Mouse (Mus musculus): ENCODE results near the gene Gm14214. TPM values are rescaled to one million over a fixed set of nuclear protein-coding genes. Genes with fewer than 3 reads are reported as not detected.
A peak's percentile ranks its signal among the peaks of the same experiment; 100 is the strongest.

The Gm14214 gene
- polyA plus RNA-seq, 1 experiment from 2014 or later = not detected

DNA sequence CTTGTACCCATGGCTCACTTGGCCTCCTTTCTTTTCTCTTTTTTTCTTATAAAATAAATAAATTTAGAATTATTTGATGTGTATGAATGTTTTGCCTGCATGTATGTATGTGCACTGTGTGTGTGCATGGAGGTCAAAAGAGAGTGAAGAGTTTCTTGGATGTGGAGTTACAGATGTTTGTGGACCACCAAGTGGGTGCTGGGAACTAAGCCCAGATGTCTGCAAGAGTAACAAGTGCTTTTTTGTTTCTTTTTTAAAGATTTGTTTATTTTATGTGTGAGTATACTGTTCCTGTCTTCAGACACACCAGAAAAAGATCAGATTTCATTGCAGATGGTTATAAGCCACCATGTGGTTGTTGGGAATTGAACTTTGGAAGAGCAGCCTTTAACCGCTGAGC, 33.5 kb upstream of the Gm14214 start:
- no peaks in the 10 kb centered on the region for H3K9me3 ChIP-seq (ENCODE audit: control insufficient read depth, low read length)
- no peak overlapping the region for H3K27ac ChIP-seq
- 88% methylated on average over 1 of the region's 1 CpGs for whole genome bisulfite sequencing
- no peaks in the 10 kb centered on the region for H3K36me3 ChIP-seq (replicated peaks; ENCODE audit: control insufficient read depth, insufficient read depth)
- no peak overlapping the region for H3K4me3 ChIP-seq (replicated peaks; ENCODE audit: low read length)
- no peak overlapping the region for H3K9ac ChIP-seq
- ATAC-seq (ENCODE audit: low FRiP score) (no peak), DNase-seq (ENCODE audit: low spot score) (no peak)
- H3K4me2 ChIP-seq (replicated peaks) = no peak overlapping the region
- H3K27me3 ChIP-seq (ENCODE audit: control insufficient read depth, insufficient read depth, low read length) = no peaks in the 10 kb centered on the region
- no peaks in the 10 kb centered on the region for H3K4me1 ChIP-seq (replicated peaks; ENCODE audit: control insufficient read depth, insufficient read depth, low read length)

DNA sequence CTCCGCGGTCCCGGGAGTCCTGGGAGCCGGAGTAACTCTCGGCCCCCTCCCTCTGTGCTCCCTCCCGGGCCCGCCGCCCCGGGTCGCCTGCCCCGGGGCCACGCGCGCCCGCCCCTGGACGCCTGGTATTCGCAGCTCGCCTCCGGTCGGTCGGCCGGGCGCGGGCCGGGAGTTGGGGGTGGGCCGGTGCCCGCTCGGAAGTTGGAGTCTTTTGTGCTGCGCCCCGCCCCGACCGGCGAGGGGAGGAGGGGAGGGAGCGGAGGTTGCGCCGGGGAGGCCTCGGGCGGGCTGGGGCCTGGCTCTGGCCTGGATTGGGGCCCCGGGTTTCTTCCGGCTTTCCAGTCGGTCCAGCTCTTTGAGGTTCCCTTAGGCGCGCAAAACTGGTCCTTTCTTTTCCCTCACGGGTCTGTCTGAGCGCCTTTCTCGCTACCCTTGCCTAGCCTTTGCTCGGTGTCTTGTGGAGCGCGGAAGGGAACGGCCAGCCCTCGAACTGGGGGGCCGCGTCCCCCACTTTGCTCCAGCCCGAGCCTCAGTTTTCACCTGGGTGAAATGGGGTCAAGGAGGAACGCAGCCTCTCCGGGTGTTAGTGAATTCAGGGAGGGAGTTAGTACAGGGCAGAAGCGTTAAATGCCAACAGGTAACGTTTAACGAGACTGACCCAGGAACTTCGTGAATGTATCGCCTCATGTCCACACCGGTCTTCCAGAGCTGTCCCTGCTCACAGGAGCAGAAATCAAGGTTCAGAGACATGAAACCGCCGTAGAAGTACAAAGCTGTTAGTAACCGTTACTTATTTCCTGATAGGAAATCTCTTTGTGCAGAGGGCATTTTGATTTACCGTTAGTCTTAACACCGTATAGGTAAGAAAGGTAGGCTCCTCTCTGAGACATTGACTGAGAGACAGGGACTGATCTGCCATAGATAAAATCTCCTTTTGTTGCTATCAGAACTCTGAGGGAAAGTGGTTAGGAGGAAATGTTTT, 22.1 kb upstream of the Gm14214 start:
- no peaks in the 10 kb centered on the region for H3K9me3 ChIP-seq (ENCODE audit: control insufficient read depth, low read length)
- H3K4me1 ChIP-seq (replicated peaks; ENCODE audit: control insufficient read depth, insufficient read depth, low read length) = peaks cover 19% of the 10 kb centered on the region
- peak overlapping the region; percentile 100 for H3K27ac ChIP-seq
- WGBS = 1% methylated on average over 49 of the region's 67 CpGs
- peak overlapping the region; percentile 85 for H3K9ac ChIP-seq
- ATAC-seq (ENCODE audit: low FRiP score) = peak; percentile 14; the same call in 1 of the 2 replicates
- no peaks in the 10 kb centered on the region for H3K36me3 ChIP-seq (replicated peaks; ENCODE audit: control insufficient read depth, insufficient read depth)
- H3K4me3 ChIP-seq (replicated peaks; ENCODE audit: low read length) = peak overlapping the region; percentile 92
- H3K4me2 ChIP-seq (replicated peaks) = peak overlapping the region; percentile 81
- no peaks in the 10 kb centered on the region for H3K27me3 ChIP-seq (ENCODE audit: control insufficient read depth, insufficient read depth, low read length)
- DNase-seq (ENCODE audit: low spot score) = peak; percentile 49

DNA sequence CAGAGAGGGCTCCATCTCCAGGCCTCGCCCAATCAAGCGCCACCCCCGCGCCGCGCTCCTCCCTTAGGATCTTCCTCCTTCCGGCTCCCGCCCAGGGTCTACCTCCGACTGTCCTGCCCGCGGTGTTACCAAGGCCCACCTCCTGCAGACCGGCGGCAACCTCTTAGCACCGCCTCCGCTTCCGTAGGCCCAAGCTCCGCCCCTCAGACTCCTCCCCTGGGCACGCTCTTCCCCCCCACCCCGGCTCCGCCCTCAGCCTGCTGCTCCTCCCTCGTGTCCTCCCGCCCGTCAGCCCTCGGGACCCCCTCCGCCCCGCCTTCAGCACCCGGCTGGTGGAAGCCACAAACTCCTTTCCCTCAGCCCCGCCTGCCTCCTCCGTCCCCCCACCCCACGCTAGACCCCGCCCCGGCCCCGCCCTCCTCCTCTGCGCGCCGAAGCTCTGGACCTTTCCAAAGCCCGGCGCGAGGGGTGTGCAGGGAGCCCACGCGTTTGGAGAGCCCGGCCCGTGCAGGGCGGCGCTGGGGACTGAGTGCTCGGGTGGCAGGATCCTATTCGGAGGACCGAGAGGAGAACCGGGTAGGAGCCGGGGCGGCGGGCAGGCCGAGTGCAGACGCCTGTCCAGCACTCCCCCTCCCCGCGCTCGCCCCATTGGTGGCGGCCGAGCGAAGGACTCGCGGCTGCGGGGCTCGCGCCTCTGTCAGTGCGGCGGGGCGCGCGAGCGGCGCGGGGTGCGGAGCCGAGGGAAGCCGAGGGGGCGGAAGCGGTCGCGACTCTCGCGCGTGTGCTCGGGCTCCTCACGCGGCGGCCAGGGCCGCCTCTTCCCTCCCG, 21.0 kb upstream of the Gm14214 start, which contains the start of the genes Raly and a:
Gene Raly (plus strand): TSS at position 441 of the 828 bp plus-strand sequence.
Gene a (plus strand): TSS at position 747 of the 828 bp plus-strand sequence.
- peak within 1 kb of the TSS; percentile 81 for H3K4me2 ChIP-seq (replicated peaks)
- no peaks in the 10 kb centered on the region for H3K9me3 ChIP-seq (ENCODE audit: control insufficient read depth, low read length)
- H3K27me3 ChIP-seq (ENCODE audit: control insufficient read depth, insufficient read depth, low read length) = no peaks in the 10 kb centered on the region
- peak within 1 kb of the TSS; percentile 100 for H3K27ac ChIP-seq
- WGBS = under 1% methylated on average over 66 of the region's 89 CpGs
- H3K9ac ChIP-seq = peak within 1 kb of the TSS; percentile 85
- DNase-seq (ENCODE audit: low spot score) (peak; percentile 92), ATAC-seq (ENCODE audit: low FRiP score) (peak; percentile 96)
- peaks cover 24% of the 10 kb centered on the region for H3K4me1 ChIP-seq (replicated peaks; ENCODE audit: control insufficient read depth, insufficient read depth, low read length)
- H3K4me3 ChIP-seq (replicated peaks; ENCODE audit: low read length) = peak within 1 kb of the TSS; percentile 92
- H3K36me3 ChIP-seq (replicated peaks; ENCODE audit: control insufficient read depth, insufficient read depth) = no peaks in the 10 kb centered on the region

DNA sequence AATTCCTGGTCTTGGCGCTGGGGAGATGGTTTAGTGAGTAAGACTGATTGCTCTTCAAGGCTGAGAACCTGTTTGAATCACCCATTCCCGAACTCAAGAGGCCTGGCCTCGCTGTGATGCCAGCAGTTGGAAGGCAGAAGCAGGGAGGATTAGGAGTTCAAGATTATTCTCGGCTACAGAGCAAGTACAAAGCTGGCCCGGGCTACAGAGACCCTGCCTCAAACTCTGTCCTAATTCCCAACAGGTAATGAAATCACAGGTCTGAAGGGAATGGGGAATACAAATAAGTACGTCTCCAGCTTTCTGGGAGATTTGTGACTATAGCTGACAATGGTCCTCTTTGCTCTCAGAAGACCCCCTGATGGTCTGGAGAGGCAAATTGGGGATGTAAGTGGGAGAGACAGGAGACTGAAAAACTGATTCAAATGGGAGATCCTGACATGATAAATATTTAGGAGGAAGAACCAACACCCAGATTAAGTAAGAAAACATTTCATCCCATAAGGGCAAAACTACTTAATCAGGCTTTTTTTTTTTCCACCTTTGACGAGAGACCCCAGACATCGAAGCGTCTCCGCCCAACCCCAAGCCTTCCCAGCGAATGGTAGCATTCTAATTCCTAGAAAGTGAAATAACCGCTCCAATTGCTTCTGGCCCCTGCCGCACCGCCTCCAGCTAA, 20.3 kb upstream of the Gm14214 start:
- H3K27ac ChIP-seq = peak overlapping the region; percentile 100
- H3K4me1 ChIP-seq (replicated peaks; ENCODE audit: control insufficient read depth, insufficient read depth, low read length) = peaks cover 31% of the 10 kb centered on the region
- no peaks in the 10 kb centered on the region for H3K27me3 ChIP-seq (ENCODE audit: control insufficient read depth, insufficient read depth, low read length)
- 8% methylated on average over 14 of the region's 14 CpGs for WGBS
- ATAC-seq (ENCODE audit: low FRiP score) (no peak), DNase-seq (ENCODE audit: low spot score) (no peak)
- H3K36me3 ChIP-seq (replicated peaks; ENCODE audit: control insufficient read depth, insufficient read depth) = no peaks in the 10 kb centered on the region
- H3K9ac ChIP-seq = peak overlapping the region; percentile 17; the same call in 1 of the 2 replicates
- H3K4me3 ChIP-seq (replicated peaks; ENCODE audit: low read length) = peak overlapping the region; percentile 92
- H3K4me2 ChIP-seq (replicated peaks) = peak overlapping the region; percentile 53
- no peaks in the 10 kb centered on the region for H3K9me3 ChIP-seq (ENCODE audit: control insufficient read depth, low read length)

DNA sequence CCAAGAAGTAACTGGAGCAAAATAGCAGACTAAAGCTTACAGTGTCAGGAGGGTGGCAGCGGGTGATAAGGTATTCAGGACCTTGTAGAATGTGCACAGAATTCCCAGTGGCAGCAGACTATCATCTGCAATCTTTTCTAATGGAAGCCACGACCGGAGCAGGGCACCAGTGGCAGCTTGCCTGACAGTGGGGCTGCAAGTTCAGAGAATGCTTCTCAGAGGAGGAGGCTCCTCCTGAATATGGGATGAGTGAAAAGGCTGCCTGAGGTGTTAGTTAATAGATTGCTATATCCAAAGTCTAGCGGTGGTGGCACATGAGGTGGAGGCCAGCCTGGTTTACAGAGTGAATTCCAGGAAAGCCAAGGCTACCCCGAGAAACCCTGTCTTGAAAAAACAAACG, 19.6 kb upstream of the Gm14214 start:
- WGBS = 74% methylated on average over 6 of the region's 6 CpGs
- Histone ChIP-seq H3K9me3 (ENCODE audit: control insufficient read depth, low read length) (no peaks in the 10 kb centered on the region), H3K4me2 (replicated peaks) (no peak overlapping the region), H3K36me3 (replicated peaks; ENCODE audit: control insufficient read depth, insufficient read depth) (no peaks in the 10 kb centered on the region), H3K27me3 (ENCODE audit: control insufficient read depth, insufficient read depth, low read length) (no peaks in the 10 kb centered on the region), H3K4me3 (replicated peaks; ENCODE audit: low read length) (no peak overlapping the region), H3K9ac (no peak overlapping the region), H3K4me1 (replicated peaks; ENCODE audit: control insufficient read depth, insufficient read depth, low read length) (peaks cover 36% of the 10 kb centered on the region), H3K27ac (no peak overlapping the region)
- DNase-seq (ENCODE audit: low spot score) (no peak), ATAC-seq (ENCODE audit: low FRiP score) (no peak)

DNA sequence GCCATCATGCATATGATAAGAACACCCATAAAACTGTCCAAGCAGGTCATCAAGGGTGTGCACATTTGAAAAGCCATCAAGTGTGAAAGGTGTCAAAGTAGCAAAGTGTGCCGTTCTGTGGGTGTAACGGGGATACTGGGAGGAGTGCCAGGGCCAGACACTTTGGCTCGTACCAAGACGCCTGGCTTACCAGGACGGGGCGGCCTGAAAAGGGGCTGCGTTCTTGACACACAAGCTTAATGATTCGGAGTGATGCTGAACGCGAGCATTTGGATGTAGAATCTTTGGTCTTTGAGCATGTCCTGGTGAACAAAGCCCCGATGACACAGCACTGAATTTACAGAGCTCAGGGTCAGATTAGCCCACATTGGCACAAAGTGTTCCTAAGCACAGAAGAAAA, 16.9 kb upstream of the Gm14214 start:
- H3K4me1 ChIP-seq (replicated peaks; ENCODE audit: control insufficient read depth, insufficient read depth, low read length) = peaks cover 30% of the 10 kb centered on the region; the same call in 1 of the 2 replicates
- H3K9ac ChIP-seq = no peak overlapping the region
- DNase-seq (ENCODE audit: low spot score) = no peak
- no peak for ATAC-seq (ENCODE audit: low FRiP score)
- no peak overlapping the region for H3K4me2 ChIP-seq (replicated peaks)
- no peaks in the 10 kb centered on the region for H3K36me3 ChIP-seq (replicated peaks; ENCODE audit: control insufficient read depth, insufficient read depth)
- no peaks in the 10 kb centered on the region for H3K27me3 ChIP-seq (ENCODE audit: control insufficient read depth, insufficient read depth, low read length)
- WGBS = 78% methylated on average over 11 of the region's 11 CpGs
- no peaks in the 10 kb centered on the region for H3K9me3 ChIP-seq (ENCODE audit: control insufficient read depth, low read length)
- H3K4me3 ChIP-seq (replicated peaks; ENCODE audit: low read length) = no peak overlapping the region
- H3K27ac ChIP-seq = no peak overlapping the region

DNA sequence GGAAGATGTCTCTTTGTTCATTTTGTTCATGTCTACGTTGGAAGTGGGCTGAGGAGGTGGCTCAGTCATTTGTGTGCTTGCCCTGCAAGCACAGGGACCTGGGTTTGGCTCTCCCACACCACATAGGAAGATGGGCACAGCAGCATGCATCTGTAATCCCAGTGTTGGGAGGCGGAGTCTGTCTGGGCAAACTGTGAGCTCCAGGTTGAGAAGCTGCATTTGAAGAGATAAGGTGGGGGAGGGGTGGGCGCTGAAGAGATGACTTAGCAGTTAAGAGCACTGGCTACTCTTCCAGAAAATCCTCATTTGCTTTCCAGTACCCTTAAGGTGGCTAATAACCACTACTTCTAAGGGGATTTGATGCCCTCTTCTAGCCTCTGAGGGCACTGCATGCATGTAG, 16.4 kb upstream of the Gm14214 start:
- Histone ChIP-seq H3K27ac (no peak overlapping the region), H3K4me3 (replicated peaks; ENCODE audit: low read length) (no peak overlapping the region), H3K4me2 (replicated peaks) (no peak overlapping the region), H3K4me1 (replicated peaks; ENCODE audit: control insufficient read depth, insufficient read depth, low read length) (peaks cover 30% of the 10 kb centered on the region; the same call in 1 of the 2 replicates), H3K9ac (no peak overlapping the region), H3K36me3 (replicated peaks; ENCODE audit: control insufficient read depth, insufficient read depth) (no peaks in the 10 kb centered on the region), H3K27me3 (ENCODE audit: control insufficient read depth, insufficient read depth, low read length) (no peaks in the 10 kb centered on the region), H3K9me3 (ENCODE audit: control insufficient read depth, low read length) (no peaks in the 10 kb centered on the region)
- DNase-seq (ENCODE audit: low spot score) = no peak
- 50% methylated on average over 3 of the region's 3 CpGs for WGBS
- no peak for ATAC-seq (ENCODE audit: low FRiP score)

DNA sequence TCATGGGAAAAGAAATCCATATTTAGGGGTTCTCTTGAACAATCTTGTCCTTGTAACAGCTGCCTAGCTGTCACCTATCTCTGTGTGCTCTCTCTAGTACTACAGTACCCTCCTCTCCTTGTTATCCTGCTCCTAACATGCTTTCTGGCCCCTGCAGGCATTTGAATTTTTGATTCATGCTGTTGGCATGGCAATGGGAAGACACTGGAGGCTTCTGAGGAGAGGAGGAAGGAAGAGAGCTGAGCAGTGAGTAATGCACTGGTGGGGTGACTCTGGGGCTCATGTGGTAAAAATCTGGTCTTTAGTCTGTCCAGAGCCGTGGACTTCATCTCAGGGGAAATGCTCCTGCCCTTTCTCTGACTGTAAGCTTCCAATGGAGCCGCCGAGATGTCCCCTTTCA, 15.5 kb upstream of the Gm14214 start:
- Histone ChIP-seq H3K4me2 (replicated peaks) (no peak overlapping the region), H3K9ac (no peak overlapping the region), H3K36me3 (replicated peaks; ENCODE audit: control insufficient read depth, insufficient read depth) (no peaks in the 10 kb centered on the region), H3K27me3 (ENCODE audit: control insufficient read depth, insufficient read depth, low read length) (no peaks in the 10 kb centered on the region), H3K4me1 (replicated peaks; ENCODE audit: control insufficient read depth, insufficient read depth, low read length) (peaks cover 30% of the 10 kb centered on the region; the same call in 1 of the 2 replicates), H3K4me3 (replicated peaks; ENCODE audit: low read length) (no peak overlapping the region), H3K9me3 (ENCODE audit: control insufficient read depth, low read length) (no peaks in the 10 kb centered on the region), H3K27ac (no peak overlapping the region)
- 56% methylated on average over 3 of the region's 3 CpGs for WGBS
- DNase-seq (ENCODE audit: low spot score) = no peak
- ATAC-seq (ENCODE audit: low FRiP score) = peak; percentile 34; the same call in 1 of the 2 replicates
